Mouse (Mus musculus): ENCODE results near the gene Nrarp.

GRCm38 (mm10) chr2:25224766-25225752 lies 44.5 kb downstream of the Nrarp start:
- no peak for TF ChIP-seq CTCF (IDR thresholded peaks at IDR 0.05; ENCODE audit: borderline replicate concordance, extremely low read depth, insufficient read depth, insufficient read length)
- TF ChIP-seq POLR2A (IDR thresholded peaks at IDR 0.05; ENCODE audit: borderline replicate concordance, extremely low read depth, insufficient read depth, insufficient read length, poor library complexity, severe bottlenecking) = peak; percentile 82; the same call in 1 of the 2 replicates
